Mouse (Mus musculus): ENCODE measurements at regions not wholly inside any gene's neighbourhood (a gene's known extent, or its start where the extent isn't known, plus 50 kb on each side); places are given as distances from the start of the nearest gene placed in this dataset.

DNA sequence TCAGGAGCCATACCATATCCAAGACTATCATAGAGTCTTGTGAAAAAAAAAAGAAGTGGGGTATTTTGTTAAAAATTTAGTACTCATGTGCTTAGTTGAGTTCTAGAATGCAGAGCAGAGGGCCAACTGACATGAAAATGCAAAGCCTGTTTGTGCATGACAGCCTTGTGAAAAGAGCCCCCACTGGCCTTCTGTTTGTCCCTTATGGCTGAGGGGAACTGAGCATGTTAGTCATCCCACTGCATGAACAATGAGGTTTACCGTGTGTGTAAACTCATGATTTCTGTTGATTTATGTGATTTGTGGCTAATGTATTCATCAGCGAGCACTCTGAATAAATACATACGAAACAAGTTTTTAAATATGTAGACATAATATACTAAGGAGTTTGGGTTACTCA, 266.1 kb upstream of the Nox3 start:
- no peak for DNase-seq

DNA sequence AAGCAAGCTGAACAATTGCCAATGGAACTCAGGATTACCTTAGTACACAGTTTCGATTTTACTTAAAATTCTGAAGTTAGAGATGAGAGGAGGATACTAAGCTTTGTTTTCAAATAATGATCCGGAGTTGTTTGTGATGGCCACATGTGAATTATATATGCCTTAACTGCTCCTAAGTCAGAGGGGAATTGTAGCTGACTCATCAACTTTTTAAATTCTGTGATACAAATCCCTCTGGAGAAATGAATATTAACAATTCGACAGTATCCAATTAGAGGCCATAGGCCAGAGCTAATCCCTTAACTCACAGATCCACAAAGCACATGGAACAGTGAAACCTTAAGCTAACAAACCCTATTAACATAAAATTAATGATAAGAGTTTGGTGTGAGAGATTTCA, 250.5 kb upstream of the Nox3 start:
- DNase-seq = no peak

DNA sequence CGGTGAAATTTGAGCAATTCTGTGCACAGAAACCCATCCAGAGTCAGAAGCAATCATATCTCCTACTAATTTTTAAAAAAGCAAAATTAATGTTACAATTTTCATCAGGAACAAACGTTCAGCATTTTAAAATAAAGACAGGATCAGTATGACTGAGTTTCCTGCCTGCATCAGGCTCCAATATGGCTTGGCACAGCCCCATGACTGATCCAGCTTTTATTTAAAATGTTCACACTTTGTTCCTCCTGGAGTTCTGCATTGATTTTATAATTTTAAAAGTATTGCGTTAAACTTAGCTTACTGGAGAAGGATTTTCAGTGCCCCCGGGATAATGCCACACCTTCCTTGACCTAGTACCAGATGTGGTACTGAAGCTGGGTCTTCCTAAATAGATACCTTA, 240.3 kb upstream of the Nox3 start:
- DNase-seq = no peak

DNA sequence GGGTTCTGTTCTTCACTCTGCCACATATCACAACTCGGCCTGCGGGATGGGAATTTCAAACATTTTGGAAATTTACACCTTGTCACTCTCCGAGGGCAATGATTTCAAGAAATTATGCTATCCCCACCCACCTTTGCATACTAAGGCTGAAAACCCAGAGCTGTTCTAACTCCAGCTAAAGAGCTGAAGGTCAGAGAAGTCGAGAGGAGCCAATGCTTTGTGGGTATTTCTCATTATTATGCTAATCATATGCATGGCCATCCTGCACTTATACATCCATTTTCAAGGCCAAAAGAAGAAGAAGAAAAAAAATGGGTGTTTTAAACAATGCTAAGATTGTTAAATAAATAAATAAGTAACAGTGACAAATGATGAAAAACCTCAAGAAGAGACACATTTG, 237.1 kb upstream of the Nox3 start:
- DNase-seq = no peak

DNA sequence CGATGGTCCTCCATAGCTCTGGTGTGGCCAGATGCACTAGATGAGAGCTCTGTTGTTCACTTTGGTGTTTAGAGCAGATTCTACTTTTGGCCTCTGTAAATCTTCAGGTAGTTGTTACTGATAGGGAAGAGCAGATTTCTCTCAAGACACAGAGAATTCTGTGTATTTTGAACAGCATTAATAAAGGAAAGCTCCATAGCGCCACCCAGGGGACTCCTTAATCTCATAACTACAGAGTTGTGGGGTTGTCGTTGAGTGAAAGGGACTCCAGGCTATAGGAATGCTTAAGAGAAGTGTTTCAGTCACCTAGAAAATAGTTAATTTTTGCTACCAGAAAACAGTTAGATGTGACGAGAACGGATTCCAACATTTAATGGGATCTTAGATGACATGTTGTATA, 236.0 kb upstream of the Nox3 start:
- DNase-seq = peak in 1 of 2 experiments; percentile 12

DNA sequence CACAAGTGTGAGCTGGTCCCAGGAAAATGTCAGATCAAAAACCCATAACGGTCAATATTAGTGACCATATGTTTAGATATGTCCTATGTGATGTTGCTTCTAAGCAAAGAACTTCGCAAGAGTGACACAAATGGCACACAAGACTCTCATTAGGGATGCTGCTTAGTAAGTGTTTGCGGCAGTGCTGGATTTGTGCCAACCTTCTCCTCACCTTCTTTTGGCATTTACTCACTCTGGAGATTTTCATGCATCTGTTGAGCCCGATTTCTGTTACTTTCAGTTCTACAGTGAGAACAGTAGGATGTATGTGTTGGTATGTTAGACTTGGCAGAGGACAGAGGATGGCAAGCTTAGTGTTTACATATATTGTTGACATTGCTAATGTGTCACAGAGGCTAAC, 231.0 kb upstream of the Nox3 start:
- peak in 1 of 2 experiments; percentile 6 for DNase-seq

DNA sequence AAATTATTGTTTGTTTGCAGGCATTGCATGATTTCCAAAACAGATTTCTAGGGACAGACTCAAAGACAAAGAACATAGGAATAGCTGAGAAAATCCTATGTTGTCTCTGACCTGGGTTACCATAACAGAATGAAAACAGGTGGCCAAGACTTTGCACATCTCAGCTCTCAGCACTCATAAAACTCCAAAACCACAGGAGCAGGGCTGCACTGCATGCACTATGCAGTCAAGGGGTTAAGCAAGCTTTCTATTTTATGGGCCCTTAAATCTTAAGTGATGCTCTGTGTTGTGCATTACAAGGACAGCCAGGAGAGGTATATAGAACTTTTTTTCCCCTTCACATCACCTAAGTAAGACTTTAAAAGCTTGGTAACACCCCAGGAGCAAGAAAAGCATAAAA, 224.2 kb upstream of the Nox3 start:
- no peak for DNase-seq

DNA sequence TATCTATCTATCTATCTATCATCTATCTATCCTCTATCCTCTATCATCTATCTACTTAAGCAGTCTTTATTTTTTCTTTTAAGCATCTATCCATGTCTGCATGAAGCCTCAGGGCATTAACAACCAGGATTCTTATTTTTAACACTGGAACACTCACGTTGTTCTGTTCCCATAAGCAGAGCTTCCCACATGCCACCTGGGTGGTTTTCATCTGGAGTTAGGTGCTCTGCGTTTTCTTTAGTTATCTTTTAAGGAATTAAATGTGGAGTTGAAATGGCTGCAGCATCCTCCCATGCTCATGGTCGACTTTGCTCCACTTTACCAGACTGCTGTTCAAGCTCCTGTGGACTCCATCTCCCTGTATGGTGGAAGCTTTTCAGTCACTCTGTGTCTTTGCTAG, 196.8 kb upstream of the Nox3 start:
- DNase-seq = no peak

DNA sequence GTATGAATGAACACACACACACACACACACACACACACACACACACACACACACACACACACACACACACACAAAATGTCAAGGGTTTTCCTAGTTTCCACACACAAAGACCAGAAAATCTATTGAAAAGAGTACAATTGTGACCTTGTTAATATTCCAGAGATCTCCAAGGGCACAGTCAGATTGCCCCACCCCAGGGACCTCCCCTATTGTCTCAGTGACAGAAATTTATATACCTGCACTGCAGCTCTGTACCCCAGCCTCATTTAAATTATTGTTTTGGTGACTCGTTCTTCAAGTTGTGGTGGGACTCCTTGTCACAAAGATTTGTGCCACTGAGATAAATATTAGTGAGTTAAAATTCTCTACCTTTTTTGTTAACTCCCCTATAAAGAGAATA, 187.1 kb upstream of the Nox3 start:
- no peak for DNase-seq

DNA sequence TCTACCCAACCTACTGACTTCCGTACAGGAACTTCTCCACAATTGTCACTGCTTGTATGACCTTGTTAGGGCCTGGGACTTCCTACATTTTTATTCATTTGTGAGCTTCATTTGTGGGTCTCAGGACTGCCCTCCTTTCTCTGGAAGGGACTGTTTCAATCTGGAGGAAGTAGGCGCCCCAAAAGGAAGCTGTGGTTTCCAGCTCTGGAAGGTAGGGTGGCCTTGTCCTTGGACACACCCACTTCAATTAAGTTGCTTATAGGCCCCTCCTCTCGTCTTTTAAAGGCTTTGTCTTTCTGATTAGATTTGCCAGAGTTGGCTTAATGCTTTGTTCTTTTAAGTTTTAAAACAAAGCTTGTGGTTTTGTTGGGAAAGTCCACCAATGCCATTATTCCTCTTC, 183.0 kb upstream of the Nox3 start:
- no peak for DNase-seq

DNA sequence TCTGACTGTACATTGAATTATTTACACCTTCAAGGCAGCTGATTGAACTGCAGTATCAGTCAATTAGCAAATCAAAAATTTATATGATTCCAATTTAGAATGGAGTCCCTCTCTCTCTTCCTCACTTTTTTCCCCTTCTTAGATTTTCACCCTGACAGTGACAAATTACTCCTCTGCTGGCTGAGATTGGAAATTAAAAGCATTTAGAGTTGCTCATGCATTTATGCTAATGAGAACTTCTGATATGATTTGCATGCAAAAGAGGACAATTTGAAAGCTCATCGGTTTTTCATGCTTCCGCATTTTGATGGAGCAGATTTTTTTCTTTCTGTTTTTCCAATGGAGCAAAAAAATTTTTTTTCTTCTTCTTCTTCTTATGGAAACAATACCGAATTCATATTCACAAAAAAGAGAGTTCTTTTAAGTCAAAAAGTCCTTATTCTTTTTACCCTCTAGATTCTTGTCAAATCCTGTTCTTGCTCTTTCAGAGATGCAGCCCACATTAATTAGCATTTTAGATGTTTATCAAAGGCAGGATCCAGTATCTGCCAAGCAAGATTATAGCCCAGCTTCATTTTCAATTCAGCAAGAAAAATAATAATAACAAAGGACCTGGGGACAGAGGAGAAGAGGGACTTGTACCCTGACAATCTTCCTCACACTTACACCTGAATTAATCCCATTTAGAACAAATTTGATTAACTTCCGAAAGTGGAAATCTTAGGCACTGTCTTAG, 173.6 kb upstream of the Nox3 start:
- no peak for DNase-seq

DNA sequence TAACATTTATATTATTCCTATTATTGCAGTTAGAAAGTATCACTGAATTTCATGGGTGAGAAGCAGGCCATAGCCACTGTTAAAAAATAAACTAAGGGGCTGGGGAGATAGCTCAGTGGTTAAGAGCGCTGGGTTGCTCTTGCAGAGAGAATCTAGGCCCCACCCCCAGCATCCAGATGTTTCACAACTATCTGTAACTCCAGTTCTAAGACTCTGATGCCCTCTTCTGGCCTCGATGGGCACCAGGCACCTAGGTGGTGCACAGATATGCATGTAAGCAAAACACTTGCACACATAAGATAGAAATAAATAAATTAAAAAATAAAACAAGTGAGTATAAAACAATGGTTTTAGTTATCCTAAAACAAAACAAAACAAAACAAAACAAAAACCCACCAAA, 166.3 kb upstream of the Nox3 start:
- no peak for DNase-seq

DNA sequence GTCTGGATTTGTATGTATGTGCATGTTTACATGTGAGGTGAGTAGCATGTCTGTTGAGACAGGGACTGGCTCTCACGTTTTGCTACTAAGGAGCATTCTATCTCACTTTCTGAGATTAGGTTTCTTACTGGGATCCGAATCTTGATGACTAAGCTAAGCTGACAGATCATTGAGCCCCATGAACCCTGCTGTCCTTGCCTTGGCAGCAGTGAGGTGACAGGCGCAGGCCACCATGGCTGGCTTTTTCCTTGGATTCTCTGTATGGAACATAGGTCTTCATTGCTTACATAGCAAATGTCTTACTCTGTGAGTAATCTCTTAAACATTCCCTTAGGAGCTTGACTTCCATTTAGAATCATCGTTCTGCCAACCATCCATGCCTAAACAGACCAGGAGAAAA, 140.3 kb upstream of the Nox3 start:
- DNase-seq = peak; percentile 5 to 30

DNA sequence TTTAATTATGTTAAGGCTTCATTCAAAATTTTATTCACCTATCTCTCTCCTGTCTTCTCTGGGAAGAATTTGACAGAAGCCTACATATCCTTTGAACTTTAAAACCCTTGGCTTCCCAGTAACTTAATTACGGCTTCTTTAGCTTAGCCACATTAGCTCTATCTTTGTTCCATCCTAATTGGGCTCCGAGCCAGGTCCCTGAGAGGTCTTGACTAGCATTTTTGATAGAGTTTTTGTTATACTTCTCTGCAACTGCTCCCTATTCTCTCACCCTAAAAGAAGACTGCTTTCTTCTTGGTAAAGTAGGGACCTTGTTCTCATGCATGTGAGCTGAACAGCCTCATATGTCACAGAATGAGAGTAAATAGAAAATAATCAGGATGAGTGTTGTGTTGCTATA, 115.1 kb upstream of the Nox3 start:
- DNase-seq = peak in 1 of 2 experiments; percentile 11

DNA sequence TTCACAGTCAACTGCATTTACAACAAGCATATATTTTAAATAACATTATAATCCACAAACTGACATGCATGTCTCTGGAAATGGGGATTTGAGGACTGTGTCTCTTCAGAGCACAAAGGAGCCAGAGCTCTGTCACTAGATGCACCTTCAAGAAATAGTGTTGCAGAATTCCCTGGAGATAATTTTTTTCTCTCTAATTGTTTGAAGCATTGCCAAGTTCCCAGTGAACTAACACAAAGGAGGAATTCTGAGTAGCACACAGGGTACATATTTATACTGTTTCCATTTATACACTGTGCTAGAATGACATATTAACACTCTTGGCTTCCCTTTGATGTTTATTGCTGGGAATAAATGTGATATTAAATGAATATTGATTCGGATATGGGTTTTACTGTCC, 107.4 kb upstream of the Nox3 start:
- DNase-seq = no peak

DNA sequence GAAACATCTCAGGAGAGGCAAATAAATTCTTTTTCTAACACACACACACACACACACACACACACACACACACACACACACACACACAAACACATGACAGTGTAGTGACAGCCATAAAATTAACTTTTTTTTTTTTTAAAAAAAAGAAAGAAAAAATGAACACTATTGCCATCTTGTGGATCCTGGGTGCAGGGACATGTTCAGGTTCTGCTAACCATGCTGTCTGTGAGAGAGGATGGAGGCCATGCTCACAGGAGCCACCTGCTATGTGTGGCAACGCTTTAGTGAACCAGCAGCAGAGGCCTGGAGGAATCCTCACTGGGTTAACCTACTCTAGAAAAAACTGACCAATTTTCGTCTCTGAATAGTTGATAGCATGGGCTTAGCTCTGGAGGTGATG, 96.5 kb upstream of the Nox3 start:
- DNase-seq = peak; percentile 7 to 41

DNA sequence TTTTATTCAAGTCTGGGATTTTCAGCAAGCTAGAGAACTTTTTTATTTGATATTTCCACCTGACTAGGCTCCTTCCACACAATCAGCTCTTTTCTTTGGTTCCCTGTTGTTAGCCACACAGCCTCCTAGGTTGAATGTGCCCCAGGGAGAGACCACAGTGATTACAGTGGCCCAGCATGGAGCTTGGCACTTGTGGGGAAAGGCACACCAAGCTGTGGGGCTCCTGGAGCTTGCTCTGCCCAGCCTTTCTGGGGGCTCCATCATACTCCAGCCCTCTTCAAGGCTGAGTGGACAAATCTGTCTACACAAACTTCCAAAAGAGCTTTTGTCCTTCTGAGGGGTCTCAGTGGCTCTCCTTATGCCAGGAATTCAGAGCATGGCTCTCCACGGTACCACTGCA, 86.1 kb upstream of the Nox3 start:
- DNase-seq = no peak

DNA sequence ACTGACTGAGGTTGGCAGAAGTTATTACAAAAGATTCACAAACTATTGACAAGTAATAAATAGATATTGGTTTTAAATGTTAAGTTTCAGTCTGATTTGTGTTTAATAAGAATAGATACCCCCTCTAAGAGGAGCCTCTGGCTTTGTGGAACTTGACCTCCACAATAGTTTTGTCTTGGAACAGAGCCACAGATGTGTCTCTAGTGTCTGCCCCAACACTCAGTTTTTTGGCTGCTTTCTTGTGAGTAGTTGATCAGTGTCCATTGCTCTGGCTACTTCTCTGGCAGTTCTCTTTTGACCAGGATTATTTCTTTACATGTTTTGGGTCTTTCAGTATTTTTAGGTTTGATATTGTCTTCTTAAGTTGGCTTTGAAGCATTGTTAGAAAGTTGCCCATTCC, 81.6 kb upstream of the Nox3 start:
- DNase-seq = no peak

DNA sequence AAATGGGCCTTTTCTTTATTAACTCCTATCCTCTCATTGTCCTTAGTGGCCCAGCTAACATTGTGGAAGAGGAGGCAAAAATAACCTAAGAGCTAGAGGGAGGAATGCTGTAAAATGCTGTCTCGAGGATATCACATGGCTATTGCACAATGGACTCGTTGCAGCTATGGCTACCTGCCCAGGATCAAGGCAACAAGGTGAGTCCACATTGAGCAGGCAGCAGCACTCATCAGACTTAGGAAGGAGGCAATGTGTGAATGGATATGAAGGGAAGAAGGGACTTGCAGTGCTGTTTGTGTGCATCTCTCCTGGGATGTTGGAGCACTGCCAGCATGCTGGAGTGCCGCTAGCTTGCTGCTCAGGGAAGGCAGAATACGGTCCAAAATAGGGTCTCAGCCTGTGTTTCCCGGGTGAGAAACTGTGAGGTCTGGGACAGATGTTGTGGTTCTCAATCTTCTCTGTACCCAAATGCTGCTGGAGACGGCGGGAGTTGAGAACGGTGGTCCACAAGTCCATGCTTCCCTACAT, 51.8 kb upstream of the Nox3 start:
- peak; percentile 15 to 52 for DNase-seq
